Mouse (Mus musculus): ENCODE measurements at regions not wholly inside any gene's neighbourhood (a gene's known extent, or its start where the extent isn't known, plus 50 kb on each side); places are given as distances from the start of the nearest gene placed in this dataset.

GRCm38 (mm10) chr12:50943741-50944521 is 295.0 kb upstream of the Prkd1 start:
- DNase-seq (ENCODE audit: low spot score in 2 of 2) = no peak

GRCm38 (mm10) chr12:50943340-50943739 is 294.4 kb upstream of the Prkd1 start:
- DNase-seq (ENCODE audit: low spot score in 2 of 2) = no peak

- no peak for DNase-seq (ENCODE audit: low spot score in 2 of 2)
These were observed 286.6 kb upstream of the Prkd1 start for GRCm38 (mm10) chr12:50935516-50935915.

GRCm38 (mm10) chr12:50932496-50932895 is 283.6 kb upstream of the Prkd1 start:
- DNase-seq (ENCODE audit: low spot score in 2 of 2) = no peak

GRCm38 (mm10) chr12:50929641-50930040 is 280.7 kb upstream of the Prkd1 start:
- DNase-seq (ENCODE audit: low spot score in 2 of 2) = no peak

GRCm38 (mm10) chr12:50926234-50926633 is 277.3 kb upstream of the Prkd1 start:
- no peak for DNase-seq (ENCODE audit: low spot score in 2 of 2)

- DNase-seq (ENCODE audit: low spot score in 2 of 2) = no peak
These were observed 272.8 kb upstream of the Prkd1 start for GRCm38 (mm10) chr12:50921739-50922138.

GRCm38 (mm10) chr12:50899609-50900447 is 250.9 kb upstream of the Prkd1 start:
- DNase-seq (ENCODE audit: low spot score in 2 of 2) = no peak

GRCm38 (mm10) chr12:50897606-50898166 is 248.8 kb upstream of the Prkd1 start:
- no peak for DNase-seq (ENCODE audit: low spot score in 2 of 2)

- no peak for DNase-seq (ENCODE audit: low spot score in 2 of 2)
These were observed 244.7 kb upstream of the Prkd1 start for GRCm38 (mm10) chr12:50893604-50894003.

- DNase-seq (ENCODE audit: low spot score in 2 of 2) = no peak
These were observed 226.9 kb upstream of the Prkd1 start for GRCm38 (mm10) chr12:50875796-50876195.

GRCm38 (mm10) chr12:50874024-50874398 is 225.1 kb upstream of the Prkd1 start:
- no peak for DNase-seq (ENCODE audit: low spot score in 2 of 2)

GRCm38 (mm10) chr12:50873390-50874023 is 224.6 kb upstream of the Prkd1 start:
- DNase-seq (ENCODE audit: low spot score in 2 of 2) = no peak

- DNase-seq (ENCODE audit: low spot score in 2 of 2) = no peak
These were observed 202.7 kb upstream of the Prkd1 start for GRCm38 (mm10) chr12:50851644-50852043.

GRCm38 (mm10) chr12:50847976-50848375 is 199.1 kb upstream of the Prkd1 start:
- no peak for DNase-seq (ENCODE audit: low spot score in 2 of 2)

- no peak for DNase-seq (ENCODE audit: low spot score in 2 of 2)
These were observed 193.8 kb upstream of the Prkd1 start for GRCm38 (mm10) chr12:50842744-50843143.

GRCm38 (mm10) chr12:50839391-50839790 is 190.5 kb upstream of the Prkd1 start:
- no peak for DNase-seq (ENCODE audit: low spot score in 2 of 2)

GRCm38 (mm10) chr12:50808731-50809281 is 159.9 kb upstream of the Prkd1 start:
- DNase-seq (ENCODE audit: low spot score in 2 of 2) = no peak

- DNase-seq (ENCODE audit: low spot score in 2 of 2) = no peak
These were observed 155.5 kb upstream of the Prkd1 start for GRCm38 (mm10) chr12:50804391-50804790.

- DNase-seq (ENCODE audit: low spot score in 2 of 2) = no peak
These were observed 116.5 kb upstream of the Prkd1 start for GRCm38 (mm10) chr12:50765156-50765940.

GRCm38 (mm10) chr12:50764457-50764856 is 115.6 kb upstream of the Prkd1 start:
- DNase-seq (ENCODE audit: low spot score in 2 of 2) = no peak
